Mouse (Mus musculus) adrenal gland, postnatal 25 days (tissue): ENCODE data around the gene Clec2d. TPM values are rescaled to one million over a fixed set of nuclear protein-coding genes. Genes with fewer than 3 reads are reported as not detected.
"Not testable (repeated sequence)": the region's sequence is repeated elsewhere in the genome, so short reads cannot be mapped to it uniquely, and the experiment has no call there.

Experiments used
- DNase-seq: peaks from one replicate; pipeline ENCODE4 v3.0.0; 2021; ENCODE audit warnings: mixed read lengths
- long read RNA-seq: library from polyadenylated mRNA; stranded (forward); transcript quantifications from one replicate; pipeline ENCODE4 v2.0.0, GENCODE M21; 2021
- total RNA-seq: library from RNA; stranded (reverse); gene quantifications from 2 replicates; pipeline ENCODE4 v1.2.3, GENCODE M21; 2021

Gene Clec2d
- total RNA-seq = 42.2 and 43.0 TPM in 2 replicates
- long read RNA-seq, partial matches to known transcripts = 0 of 2 reads
- long read RNA-seq, other reads (novel, unspliced or antisense) = 0 of 2 reads

- peak; percentile 64 for DNase-seq
Measured at GRCm38 (mm10) chr6:129180403-129181169, at the start of gene Clec2d. Clec2d (plus strand) TSS chr6:129180615.

GRCm38 (mm10) chr6:129132604-129133341 is 47.6 kb upstream of the Clec2d start:
- DNase-seq = no peak

GRCm38 (mm10) chr6:129146812-129147211 is 33.6 kb upstream of the Clec2d start:
- no peak for DNase-seq

GRCm38 (mm10) chr6:129160103-129160502 is 20.3 kb upstream of the Clec2d start:
- DNase-seq = no peak

GRCm38 (mm10) chr6:129161136-129161535 is 19.3 kb upstream of the Clec2d start:
- no peak for DNase-seq

- DNase-seq = no peak
Measured at GRCm38 (mm10) chr6:129161951-129162350, 18.5 kb upstream of the Clec2d start.

GRCm38 (mm10) chr6:129162587-129163159 is 17.7 kb upstream of the Clec2d start:
- DNase-seq = no peak

- no peak for DNase-seq
Measured at GRCm38 (mm10) chr6:129163606-129164005, 16.8 kb upstream of the Clec2d start.

- DNase-seq = no peak
Measured at GRCm38 (mm10) chr6:129170925-129171324, 9.5 kb upstream of the Clec2d start.

- no peak for DNase-seq
Measured at GRCm38 (mm10) chr6:129171675-129172074, 8.7 kb upstream of the Clec2d start.

- DNase-seq = no peak
Measured at GRCm38 (mm10) chr6:129174836-129175235, 5.6 kb upstream of the Clec2d start.

GRCm38 (mm10) chr6:129175612-129176011 is 4.8 kb upstream of the Clec2d start:
- no peak for DNase-seq

GRCm38 (mm10) chr6:129176621-129177020 is 3.8 kb upstream of the Clec2d start:
- no peak for DNase-seq

GRCm38 (mm10) chr6:129179281-129179680 is 1.1 kb upstream of the Clec2d start:
- no peak for DNase-seq

GRCm38 (mm10) chr6:129179831-129180230 is 584 bp upstream of the Clec2d start:
- DNase-seq = not testable (repeated sequence)

- no peak for DNase-seq
Measured at GRCm38 (mm10) chr6:129181249-129181648, 834 bp downstream of the Clec2d start.

GRCm38 (mm10) chr6:129181683-129182082 is 1.3 kb downstream of the Clec2d start:
- DNase-seq = no peak

- DNase-seq = no peak
Measured at GRCm38 (mm10) chr6:129182518-129182917, 2.1 kb downstream of the Clec2d start.

- not testable (repeated sequence) for DNase-seq
Measured at GRCm38 (mm10) chr6:129184001-129184400, 3.6 kb downstream of the Clec2d start.

- no peak for DNase-seq
Measured at GRCm38 (mm10) chr6:129184788-129185187, 4.4 kb downstream of the Clec2d start.

- no peak for DNase-seq
Measured at GRCm38 (mm10) chr6:129186022-129186421, 5.6 kb downstream of the Clec2d start.

- no peak for DNase-seq
Measured at GRCm38 (mm10) chr6:129186457-129187199, 6.2 kb downstream of the Clec2d start.
